Mouse (Mus musculus): ENCODE results near the gene Lifr. TPM values are rescaled to one million over a fixed set of nuclear protein-coding genes. Genes with fewer than 3 reads are reported as not detected.
A peak's percentile ranks its signal among the peaks of the same experiment; 100 is the strongest.

Gene Lifr
- total RNA-seq, 2 experiments from 2014 or later = 69.5 to 75.8 TPM

- DNase-seq = no peak
Observed at GRCm38 (mm10) chr15:7157658-7158057, 67.2 kb downstream of the Lifr start.

GRCm38 (mm10) chr15:7159869-7160268 is 69.5 kb downstream of the Lifr start:
- no peak for DNase-seq

- no peak for DNase-seq
Observed at GRCm38 (mm10) chr15:7160321-7160720, 69.9 kb downstream of the Lifr start.

- no peak for DNase-seq
Observed at GRCm38 (mm10) chr15:7163851-7164250, 73.4 kb downstream of the Lifr start.

GRCm38 (mm10) chr15:7166735-7167134 is 76.3 kb downstream of the Lifr start:
- no peak for DNase-seq

DNA sequence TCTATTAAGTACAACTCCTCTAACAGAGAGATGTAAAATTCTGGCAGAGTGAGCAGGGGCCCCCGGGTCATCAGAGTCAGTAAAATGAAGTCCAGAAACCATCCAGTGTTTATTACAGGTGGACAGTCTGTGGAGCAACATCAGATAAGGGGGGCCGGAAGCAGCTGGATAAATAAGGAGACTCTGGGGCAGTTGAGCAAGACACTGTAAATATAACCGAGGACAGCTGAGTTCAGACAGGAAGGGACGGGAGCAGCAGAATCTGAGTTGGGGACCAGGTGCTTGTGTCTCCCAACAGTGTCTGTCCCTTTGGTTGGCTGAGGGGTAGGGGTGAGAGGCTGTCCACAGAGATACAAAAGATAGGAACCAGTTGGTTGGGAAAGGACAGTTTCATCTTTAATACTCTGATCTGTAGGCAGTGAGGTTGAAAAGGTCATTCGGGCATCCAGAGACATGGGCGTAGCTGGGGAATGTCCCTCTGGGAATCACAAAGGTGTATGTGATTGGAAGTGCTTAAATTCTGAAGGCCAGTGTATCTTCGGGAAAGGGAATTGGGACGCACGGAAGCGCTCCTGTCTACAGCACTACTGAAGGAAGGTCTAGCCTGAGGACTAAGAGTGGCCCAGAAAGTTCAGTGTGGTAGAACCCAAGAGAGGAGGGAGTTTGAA is 77.0 kb downstream of the Lifr start:
- DNase-seq = no peak

- no peak for DNase-seq
Observed at GRCm38 (mm10) chr15:7167906-7168532, 77.6 kb downstream of the Lifr start.

DNA sequence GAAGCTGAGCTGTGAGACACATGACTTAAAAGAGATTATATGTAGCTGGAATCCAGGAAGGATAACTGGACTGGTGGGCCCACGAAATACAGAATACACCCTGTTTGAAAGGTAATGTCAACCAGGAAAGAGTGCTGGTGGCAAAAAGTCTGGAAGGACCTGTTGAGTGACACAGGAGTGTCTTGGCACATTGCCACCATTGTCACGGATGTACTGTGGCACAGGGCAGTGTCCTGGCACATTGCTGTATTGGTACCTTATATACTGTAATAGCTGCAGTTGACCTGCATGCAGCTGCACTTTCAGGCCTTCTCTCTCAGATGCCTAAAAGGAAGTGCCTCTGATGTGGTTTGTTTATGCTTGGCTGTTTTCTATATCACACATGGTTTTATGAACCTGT is 82.5 kb downstream of the Lifr start:
- peak; percentile 24 for DNase-seq

DNA sequence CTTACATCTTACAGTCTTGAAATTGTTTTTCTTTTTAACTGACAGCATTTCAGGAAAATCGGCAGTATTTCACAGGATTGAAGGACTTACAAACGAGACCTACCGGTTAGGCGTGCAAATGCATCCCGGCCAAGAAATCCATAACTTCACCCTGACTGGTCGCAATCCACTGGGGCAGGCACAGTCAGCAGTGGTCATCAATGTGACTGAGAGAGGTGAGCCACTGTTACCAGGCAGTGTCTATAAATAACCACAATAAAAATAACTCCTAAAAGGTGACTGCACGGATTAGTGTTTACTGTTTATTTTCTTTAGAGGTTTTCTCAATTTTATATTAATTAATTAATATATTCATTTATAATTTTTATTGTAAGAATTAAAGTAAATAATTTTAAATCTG is 82.9 kb downstream of the Lifr start:
- no peak for DNase-seq

DNA sequence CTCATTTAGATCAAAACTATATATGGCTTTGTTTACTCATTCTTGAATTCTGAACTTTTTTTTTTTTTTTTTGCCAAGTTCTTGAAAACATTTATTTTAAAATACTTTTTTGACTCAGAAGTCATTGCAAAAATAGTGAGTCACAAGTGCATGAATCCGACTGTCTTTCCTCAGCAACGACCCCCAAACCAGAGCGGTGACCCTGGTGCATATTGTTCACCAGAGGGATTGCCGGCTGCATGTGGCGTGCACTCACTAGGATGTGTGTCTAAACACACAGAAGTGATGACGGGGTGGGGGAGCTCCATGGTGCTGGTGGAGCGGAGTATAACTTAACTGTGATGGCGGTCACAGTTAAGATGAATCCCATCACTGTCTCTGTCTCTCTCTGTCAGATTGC is 83.4 kb downstream of the Lifr start:
- no peak for DNase-seq

DNA sequence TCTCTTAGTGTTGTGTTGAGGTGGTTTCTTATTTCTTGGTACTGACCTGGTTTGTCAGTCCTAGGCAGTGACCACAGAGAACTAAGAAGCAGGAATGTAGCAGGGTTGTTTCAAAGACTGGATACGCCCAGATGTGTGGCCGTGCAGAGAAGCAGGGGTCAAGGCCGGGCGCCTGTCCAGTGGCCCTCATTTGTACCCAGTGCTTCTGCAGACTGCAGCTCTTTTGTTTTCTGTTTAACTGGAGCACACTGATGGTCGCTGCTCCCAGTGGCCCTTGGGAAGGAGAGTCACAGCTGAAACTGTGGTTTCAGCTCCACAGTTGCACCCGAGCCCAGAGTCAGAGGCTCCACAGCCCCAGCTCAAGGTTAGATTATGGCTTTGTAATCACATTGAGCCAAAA is 90.2 kb downstream of the Lifr start:
- peak; percentile 25 for DNase-seq

DNA sequence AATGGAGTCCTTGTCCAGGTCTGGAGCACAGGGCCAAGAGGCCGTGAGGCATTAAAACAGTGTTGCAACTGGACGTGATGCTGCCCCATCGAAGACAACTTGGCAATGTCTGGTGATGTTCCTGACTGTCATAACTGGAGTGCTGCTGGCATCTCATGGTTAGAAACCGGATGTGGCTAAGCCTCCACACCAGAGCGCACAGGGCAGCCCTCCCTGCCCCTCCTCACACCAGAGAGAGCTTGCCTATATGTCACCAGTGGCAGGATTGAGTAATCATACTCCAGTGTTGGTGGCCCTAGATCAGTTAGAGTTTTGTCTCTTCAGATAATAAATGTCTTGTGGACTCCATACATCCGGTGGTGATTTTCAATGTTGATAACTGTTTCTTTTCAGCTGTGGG is 97.3 kb downstream of the Lifr start:
- DNase-seq = no peak

- no peak for DNase-seq
Observed at GRCm38 (mm10) chr15:7189678-7190454, 99.5 kb downstream of the Lifr start.

DNA sequence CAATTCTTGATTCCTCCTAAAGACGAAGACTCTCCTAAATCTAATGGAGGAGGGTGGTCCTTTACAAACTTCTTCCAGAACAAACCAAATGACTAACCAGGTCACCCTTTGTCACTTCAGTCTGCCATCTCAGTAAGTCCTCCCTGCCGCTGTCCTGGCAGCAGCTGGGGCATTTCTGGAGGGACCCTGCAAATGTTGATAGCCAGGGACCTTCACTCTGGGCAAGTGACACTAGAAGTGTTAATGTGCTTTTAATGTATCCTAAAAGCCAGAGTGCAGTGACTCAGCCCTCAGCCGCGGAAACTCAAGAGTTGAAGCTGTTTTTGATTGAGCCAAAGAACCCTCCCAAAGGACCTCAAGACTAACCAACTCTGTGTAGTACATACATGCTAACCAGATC is 100.7 kb downstream of the Lifr start:
- DNase-seq = no peak

DNA sequence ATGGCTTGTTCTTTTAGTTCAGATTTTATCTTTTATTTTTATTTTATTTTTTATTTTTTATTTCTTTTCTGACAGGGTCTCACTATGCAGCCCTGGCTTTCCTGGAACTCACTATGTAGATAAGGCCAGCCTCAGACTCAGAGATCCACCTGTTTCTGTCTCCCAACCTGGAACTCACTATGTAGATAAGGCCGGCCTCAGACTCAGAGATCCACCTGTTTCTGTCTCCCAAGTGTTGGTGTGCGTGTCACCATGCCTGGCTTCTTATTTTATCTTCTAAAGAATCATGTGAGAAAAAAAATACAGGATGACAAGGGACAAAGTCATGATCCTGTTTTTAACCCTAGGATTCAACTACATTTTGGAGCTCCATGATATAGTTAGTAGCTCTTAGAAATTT is 102.2 kb downstream of the Lifr start:
- DNase-seq = no peak

DNA sequence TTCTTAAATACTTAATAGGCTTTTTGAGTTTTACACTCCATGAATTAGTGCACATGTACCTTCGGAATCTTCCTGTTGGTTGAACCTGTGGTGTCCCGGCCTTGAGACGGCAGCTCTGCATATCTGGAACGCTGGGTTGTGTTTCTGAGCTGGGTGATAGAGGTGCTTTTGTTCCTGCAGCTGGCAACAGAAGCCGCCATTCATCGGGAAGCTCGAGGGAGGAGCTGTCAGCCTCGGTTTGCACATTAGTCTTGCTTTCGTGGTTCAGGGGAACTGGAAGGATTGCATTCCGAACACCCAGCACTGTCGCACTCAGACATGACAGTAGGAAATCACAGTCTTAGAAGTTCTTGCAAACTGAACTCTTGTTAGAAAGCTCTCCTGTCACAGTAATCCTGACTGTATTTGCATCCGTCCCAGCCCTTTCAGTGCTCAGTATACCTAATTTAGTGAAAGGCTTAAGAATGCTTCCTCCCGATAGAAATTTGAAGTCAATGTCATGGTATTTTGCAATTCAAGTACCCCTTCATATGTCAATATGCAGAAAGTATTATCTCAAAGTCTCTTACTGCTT is 103.8 kb downstream of the Lifr start:
- DNase-seq = no peak

DNA sequence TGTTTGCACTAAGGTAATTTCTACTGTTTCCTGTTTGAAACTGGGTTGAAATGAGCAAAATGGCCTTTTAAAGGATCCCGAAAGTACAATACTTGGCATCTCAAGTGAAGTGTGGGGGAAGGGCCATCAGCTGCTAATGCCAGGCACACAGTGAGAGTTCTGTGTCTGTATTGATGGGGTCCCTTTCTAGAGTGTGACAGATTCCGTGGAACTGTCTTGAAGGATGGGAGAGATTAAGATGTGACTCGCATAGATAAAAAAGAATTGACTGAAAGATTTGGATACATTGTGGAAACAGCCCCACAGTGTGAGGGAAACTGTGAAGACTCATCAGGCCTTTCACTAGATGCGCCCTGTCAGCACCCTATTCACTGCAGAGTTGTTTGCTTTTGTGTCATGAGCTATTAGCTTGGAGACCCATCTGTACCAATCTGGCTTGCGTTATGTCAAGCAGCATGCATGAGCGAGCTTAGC is 104.4 kb downstream of the Lifr start:
- no peak for DNase-seq

GRCm38 (mm10) chr15:7197652-7198445 is 107.4 kb downstream of the Lifr start:
- no peak for DNase-seq

- DNase-seq = no peak
Observed at GRCm38 (mm10) chr15:7198816-7199215, 108.4 kb downstream of the Lifr start.

DNA sequence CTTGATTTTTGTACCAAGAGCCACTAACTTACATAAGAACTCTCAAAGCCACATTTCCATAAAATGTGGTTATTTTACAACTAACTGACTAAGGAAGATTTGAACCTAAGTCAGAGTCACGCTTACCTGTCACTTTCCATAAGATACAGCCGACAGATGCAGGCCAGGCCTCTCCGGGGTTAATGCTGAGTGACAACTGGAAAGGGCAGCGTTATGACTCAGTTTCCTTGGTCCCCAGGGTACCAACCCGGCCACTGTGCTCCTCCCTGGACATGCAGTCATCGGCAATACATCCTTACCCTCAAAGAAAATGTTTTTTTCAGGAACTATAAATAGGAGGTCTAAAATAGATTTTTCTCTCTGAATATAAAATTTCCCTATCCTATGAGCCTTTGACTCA is 109.9 kb downstream of the Lifr start:
- DNase-seq = no peak

DNA sequence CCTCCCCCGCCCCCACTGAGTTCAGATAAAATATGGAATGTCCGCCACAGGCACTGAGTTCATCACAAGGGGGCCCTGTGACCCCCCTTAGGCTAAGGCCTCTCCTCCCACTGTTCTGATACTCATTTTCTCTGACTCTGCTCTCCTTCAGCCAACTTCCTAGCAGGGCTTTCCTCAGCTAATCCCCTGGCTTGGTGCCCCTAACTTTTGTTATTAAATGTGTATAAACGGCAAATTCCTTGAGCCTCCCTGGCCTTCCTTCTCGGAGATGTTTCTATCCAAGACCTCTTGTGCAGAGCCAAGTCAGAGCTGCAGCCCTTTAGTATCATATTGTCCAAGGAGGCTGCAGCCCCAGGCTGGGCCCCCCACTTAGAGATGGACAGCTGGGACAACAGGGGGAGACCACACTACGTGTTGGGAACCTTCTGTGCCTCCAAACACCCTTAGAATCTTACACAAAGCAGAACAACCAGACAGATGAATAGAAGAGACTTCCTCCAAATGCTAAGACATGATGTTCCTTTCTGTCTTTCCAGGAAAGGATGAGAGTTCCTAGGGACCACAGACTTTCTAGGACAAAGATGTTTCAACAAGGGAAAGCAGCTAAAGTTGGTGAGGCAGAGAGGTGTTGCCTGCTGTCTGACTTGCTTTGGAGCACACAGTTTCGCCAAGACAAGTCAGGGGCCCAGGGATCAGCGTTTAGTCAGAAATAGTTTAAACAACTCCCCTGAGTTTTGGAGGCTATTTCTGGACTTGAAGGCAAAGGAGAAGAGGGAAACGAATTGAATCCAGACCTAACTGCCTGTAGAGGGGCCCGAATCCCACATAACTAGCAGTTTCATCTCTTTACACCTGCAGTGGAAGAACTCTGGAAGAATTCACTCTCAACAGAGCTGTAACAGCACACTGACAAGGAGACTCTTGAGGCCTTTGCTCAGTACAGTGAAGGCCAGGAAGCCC is 111.3 kb downstream of the Lifr start:
- DNase-seq = peak; percentile 22

Measured in adrenal gland, postnatal 10 days (tissue).